Mouse (Mus musculus) CH12F3 (cell line): ENCODE data around the gene Pde2a.

Source experiments
- in situ Hi-C: fragments of 300-500 bp; cut with MboI; formaldehyde crosslinking; loops from 2 replicates; pipeline ENCODE4 v1.14.3; 2020; ENCODE audit warnings: low sequenced_read_pairs

Gene Pde2a

GRCm38 (mm10) chr7:101471968-101472480 is 50.5 kb downstream of the Pde2a start:
- in situ Hi-C loops = no loop called here

- in situ Hi-C loops = no loop called here
Observed at GRCm38 (mm10) chr7:101472598-101473558, 51.4 kb downstream of the Pde2a start.

- in situ Hi-C loops = no loop called here
Observed at GRCm38 (mm10) chr7:101474399-101474811, 52.9 kb downstream of the Pde2a start.

GRCm38 (mm10) chr7:101476028-101476427 is 54.5 kb downstream of the Pde2a start:
- in situ Hi-C loops = no loop called here

GRCm38 (mm10) chr7:101476493-101476892 is 55.0 kb downstream of the Pde2a start:
- in situ Hi-C loops = no loop called here

- in situ Hi-C loops = no loop called here
Observed at GRCm38 (mm10) chr7:101477200-101477599, 55.7 kb downstream of the Pde2a start.

GRCm38 (mm10) chr7:101478099-101478498 is 56.6 kb downstream of the Pde2a start:
- in situ Hi-C loops = no loop called here

GRCm38 (mm10) chr7:101479841-101480240 is 58.4 kb downstream of the Pde2a start:
- in situ Hi-C loops = no loop called here

GRCm38 (mm10) chr7:101480671-101481070 is 59.2 kb downstream of the Pde2a start:
- in situ Hi-C loops = no loop called here

- in situ Hi-C loops = no loop called here
Observed at GRCm38 (mm10) chr7:101481872-101482498, 60.5 kb downstream of the Pde2a start.

GRCm38 (mm10) chr7:101482499-101483081 is 61.1 kb downstream of the Pde2a start:
- in situ Hi-C loops = no loop called here

- in situ Hi-C loops = no loop called here
Observed at GRCm38 (mm10) chr7:101483498-101484115, 62.1 kb downstream of the Pde2a start.

GRCm38 (mm10) chr7:101487102-101487501 is 65.6 kb downstream of the Pde2a start:
- in situ Hi-C loops = no loop called here

GRCm38 (mm10) chr7:101490952-101491351 is 69.5 kb downstream of the Pde2a start:
- in situ Hi-C loops = no loop called here

GRCm38 (mm10) chr7:101498385-101498784 is 76.9 kb downstream of the Pde2a start:
- in situ Hi-C loops = no loop called here

- in situ Hi-C loops = no loop called here
Observed at GRCm38 (mm10) chr7:101499251-101499650, 77.8 kb downstream of the Pde2a start.

GRCm38 (mm10) chr7:101499701-101500100 is 78.2 kb downstream of the Pde2a start:
- in situ Hi-C loops = no loop called here

- in situ Hi-C loops = no loop called here
Observed at GRCm38 (mm10) chr7:101501236-101501635, 79.7 kb downstream of the Pde2a start.

GRCm38 (mm10) chr7:101501675-101502074 is 80.2 kb downstream of the Pde2a start:
- in situ Hi-C loops = no loop called here

- in situ Hi-C loops = no loop called here
Observed at GRCm38 (mm10) chr7:101503351-101503750, 81.9 kb downstream of the Pde2a start.

- in situ Hi-C loops = no loop called here
Observed at GRCm38 (mm10) chr7:101503803-101504202, 82.3 kb downstream of the Pde2a start.
